Mouse (Mus musculus): ENCODE measurements around the gene Agpat1.
A peak's percentile ranks its signal among the peaks of the same experiment; 100 is the strongest.

The Agpat1 gene

DNA sequence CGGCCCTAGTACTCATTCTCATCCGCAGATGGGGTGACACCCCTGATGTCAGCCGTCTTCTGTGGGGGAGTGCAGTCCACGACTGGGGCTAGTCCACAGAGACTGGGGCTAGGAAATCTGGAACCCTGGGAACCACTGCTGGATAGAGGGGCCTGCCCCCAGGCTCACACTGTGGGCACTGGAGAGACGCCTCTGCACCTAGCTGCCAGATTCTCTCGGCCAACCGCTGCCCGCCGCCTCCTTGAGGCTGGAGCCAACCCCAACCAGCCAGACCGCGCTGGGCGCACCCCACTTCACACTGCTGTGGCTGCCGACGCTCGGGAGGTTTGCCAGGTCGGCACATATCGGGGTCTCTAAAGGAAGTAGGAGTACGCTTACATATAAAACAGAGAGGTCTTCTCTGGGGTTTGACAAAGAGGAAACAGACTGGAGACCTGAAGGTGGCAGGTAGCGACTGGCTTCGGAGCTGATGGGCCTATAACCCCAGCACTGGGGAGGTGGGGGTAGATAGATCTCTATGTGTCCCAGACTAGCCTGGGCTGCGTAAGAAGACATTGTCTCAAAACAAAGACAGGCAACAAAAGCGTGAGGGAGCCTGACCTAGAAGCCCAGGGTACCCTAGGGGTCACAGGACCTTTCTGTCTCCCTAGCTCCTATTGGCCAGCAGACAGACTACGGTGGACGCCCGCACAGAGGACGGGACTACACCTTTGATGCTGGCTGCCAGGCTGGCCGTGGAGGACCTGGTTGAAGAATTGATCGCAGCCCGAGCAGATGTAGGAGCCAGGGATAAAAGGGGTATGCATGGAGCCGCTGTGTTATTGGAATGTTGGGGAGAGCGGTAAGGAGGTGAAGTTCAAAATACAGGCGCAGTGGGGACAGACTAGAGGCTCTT lies 17.9 kb upstream of the Agpat1 start:
- DNase-seq (ENCODE audit: low read depth in 1 of 2, low spot score in 2 of 2): no peak

DNA sequence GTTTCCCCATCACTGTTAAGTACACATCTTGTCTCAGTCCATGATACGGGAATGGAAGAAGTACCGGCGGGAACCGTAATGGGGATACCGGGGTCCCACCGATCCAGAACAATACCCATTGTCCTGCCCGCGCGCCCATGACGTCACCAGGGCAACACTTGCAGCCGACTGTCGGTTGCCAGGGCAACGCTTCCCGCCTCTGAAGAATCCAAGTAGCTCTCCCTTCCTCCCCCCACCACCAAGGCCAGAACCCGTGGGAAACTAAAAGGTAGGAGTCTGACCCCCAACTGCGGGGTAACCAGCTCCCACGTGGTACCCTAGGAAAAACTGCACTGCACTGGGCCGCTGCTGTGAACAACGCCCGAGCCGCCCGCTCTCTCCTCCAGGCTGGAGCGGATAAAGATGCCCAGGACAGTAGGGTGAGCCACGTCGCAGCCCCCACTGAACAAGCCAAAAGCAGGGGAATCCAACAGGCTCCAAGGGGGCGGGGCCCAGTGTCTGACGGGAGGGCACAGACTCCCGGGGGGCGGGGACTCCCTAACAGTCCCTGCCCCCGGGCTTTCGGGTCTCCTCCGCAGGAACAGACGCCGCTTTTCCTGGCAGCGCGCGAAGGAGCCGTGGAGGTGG lies 17.2 kb upstream of the Agpat1 start:
- DNase-seq (ENCODE audit: low read depth in 1 of 2, low spot score in 2 of 2): peak in 1 of 2 experiments; percentile 48

DNA sequence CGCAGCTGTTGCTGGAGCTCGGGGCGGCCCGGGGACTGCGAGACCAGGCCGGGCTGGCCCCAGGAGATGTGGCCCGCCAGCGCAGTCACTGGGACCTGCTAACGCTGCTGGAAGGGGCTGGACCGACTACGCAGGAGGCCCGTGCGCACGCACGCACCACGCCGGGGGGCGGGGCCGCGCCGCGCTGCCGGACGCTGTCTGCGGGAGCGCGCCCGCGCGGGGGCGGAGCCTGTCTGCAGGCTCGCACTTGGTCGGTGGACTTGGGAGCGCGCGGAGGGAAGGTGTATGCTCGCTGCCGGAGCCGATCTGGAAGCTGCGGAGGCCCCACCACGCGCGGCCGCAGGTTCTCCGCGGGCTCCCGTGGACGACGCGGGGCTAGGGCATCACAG lies 16.6 kb upstream of the Agpat1 start:
- peak; percentile 87 to 94 for DNase-seq (ENCODE audit: low read depth in 1 of 2, low spot score in 2 of 2)

GRCm38 (mm10) chr17:34587814-34588213 lies 16.2 kb upstream of the Agpat1 start:
- no peak for DNase-seq (ENCODE audit: low read depth in 1 of 2, low spot score in 2 of 2)

DNA sequence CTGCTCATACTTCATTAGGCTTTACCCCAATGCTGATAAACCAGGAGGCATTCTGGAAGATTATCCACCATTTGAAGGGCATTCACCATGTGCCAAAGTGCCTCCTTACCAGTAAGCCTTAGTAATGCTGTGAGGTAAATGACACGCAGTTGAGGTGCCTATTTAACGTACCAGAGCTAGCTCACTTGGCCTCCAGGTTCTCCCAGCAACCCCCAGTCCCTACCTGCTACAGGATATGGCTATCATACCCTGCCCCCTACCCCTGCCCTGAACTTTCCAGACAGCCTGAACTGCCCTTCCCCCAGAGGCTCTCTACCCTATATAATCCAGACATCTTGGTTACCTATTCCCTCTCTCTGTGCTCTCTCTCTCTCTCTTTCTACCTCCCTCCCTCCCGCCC lies 15.3 kb upstream of the Agpat1 start:
- no peak for DNase-seq (ENCODE audit: low read depth in 1 of 2, low spot score in 2 of 2)

DNA sequence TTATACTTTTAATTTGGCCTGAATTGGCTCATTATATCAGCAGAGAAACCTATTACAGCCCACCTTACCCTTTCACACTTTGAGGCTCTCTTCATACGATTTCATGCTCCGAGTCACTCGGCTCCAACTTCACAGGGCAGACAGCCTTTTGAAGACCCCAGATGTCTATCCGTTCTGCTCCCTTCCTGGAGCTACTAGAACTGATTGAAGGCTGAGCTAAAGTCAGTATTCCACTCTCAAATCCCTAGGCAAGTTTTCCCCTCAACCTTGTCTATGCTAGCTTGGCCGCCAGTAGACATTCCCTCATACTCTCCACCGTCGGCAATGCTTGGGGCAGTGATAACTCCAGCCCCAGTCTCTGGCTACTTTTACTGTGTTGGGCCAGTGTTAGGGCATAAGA lies 14.9 kb upstream of the Agpat1 start:
- DNase-seq (ENCODE audit: low read depth in 1 of 2, low spot score in 2 of 2): no peak

DNA sequence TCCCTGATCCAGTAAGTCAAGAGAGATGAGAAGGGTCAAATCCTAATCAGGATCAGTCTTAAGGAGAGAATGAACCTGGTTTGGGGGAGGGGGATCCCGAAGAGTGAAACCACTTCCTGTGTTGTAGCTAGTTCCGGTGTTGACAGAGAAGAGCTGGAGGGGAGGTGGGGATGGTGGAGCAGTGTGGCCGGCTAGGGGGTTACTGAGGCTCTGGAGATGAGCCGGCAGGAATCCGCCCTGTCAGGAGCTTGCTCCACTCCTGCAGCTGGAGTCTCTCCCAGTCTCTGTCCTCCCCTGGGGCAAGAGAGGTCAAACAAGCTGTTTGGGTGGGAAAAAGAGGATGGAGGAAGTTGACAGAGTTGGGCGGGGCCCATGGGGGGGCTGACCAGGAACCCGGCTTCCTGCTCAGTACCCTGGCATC lies 14.4 kb upstream of the Agpat1 start, which contains the start of gene Gpsm3:
Gene Gpsm3, plus strand, starts transcription at position 126 of the 421 bp plus-strand sequence.
- DNase-seq (ENCODE audit: low read depth in 1 of 2, low spot score in 2 of 2): no peak

DNA sequence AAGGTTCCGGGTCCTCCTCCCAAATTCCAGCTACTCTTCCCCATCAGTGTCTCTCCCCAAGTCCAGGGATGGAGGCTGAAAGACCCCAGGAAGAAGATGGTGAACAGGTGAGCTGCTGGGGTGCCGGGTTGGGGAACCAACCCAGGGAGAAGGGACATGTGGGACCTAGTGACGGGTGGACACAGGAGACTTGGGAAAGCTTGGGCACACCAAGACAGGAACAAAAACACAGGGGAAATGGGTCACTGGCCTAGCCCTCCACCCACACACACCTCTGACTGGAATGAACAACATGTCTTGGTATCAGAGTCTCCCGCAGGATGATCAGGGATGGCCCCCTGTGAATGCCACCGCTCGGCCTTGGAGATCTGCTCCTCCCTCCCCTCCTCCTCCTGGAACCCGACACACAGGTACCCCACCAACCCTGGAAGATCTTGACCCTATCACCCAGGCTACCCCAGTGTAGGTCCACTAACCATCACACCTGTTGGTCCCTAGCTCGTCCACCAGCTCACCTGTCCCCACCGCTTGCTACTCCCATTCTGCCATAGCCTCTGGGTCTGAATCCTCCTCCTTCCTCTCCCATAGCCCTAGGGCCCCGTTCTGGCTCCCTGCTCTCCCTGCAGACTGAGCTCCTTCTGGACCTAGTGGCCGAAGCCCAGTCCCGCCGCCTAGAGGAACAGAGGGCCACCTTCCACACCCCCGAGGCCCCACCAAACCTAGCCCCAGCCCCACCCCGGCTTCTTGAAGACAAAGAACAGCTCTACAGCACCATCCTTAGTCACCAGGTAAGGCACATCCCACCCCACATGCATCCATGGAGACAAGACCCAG lies 13.7 kb upstream of the Agpat1 start:
- no peak for DNase-seq (ENCODE audit: low read depth in 1 of 2, low spot score in 2 of 2)

- no peak for DNase-seq (ENCODE audit: low read depth in 1 of 2, low spot score in 2 of 2)
These were observed 12.8 kb upstream of the Agpat1 start, which contains the start of gene Pbx2 for GRCm38 (mm10) chr17:34591029-34591993. Gene Pbx2 (plus strand): TSS chr17:34591266.

DNA sequence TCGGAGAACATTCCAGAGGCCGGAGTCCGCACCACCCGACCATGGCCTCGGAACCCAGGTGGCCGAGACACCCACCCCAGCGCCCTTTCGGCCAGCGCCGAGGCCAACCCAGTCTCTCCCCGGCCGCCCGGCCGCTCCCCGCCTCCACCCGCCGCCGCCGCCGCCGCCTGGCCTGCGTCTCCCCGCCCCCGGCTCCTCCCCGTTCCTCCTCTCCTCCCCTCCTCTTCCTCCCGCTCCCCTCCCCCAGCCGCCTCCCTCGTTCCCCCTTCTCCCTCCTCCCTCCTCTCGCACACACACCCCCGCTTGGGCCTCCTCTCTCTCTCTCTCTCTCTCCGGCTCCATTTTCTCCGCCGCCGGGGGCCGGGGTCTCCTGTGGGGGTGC lies 12.1 kb upstream of the Agpat1 start:
- no peak for DNase-seq (ENCODE audit: low read depth in 1 of 2, low spot score in 2 of 2)

GRCm38 (mm10) chr17:34592581-34593549 lies 11.2 kb upstream of the Agpat1 start:
- no peak for DNase-seq (ENCODE audit: low read depth in 1 of 2, low spot score in 2 of 2)

- DNase-seq (ENCODE audit: low read depth in 1 of 2, low spot score in 2 of 2): no peak
These were observed 10.1 kb upstream of the Agpat1 start for GRCm38 (mm10) chr17:34593752-34594525.

- DNase-seq (ENCODE audit: low read depth in 1 of 2, low spot score in 2 of 2): no peak
These were observed 8.0 kb upstream of the Agpat1 start for GRCm38 (mm10) chr17:34596098-34596497.

- no peak for DNase-seq (ENCODE audit: low read depth in 1 of 2, low spot score in 2 of 2)
These were observed 6.4 kb upstream of the Agpat1 start, which contains the start of gene Ager for GRCm38 (mm10) chr17:34597566-34598095. Gene Ager (plus strand): TSS chr17:34597862.

DNA sequence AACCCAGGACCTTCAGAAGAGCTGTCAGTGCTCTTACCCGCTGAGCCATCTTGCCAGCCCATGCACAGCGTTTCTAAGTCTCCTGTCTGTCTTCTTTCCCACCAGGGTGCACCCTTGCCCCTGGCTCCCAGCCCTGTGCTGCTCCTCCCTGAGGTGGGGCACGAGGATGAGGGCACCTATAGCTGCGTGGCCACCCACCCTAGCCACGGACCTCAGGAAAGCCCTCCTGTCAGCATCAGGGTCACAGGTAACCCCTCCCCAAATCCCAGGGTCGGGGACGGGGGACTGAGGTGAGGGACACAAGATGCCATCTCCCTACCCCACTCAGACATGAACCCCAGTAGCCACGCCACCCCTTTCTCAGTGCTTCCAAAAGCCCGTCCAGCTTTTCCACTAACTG lies 4.2 kb upstream of the Agpat1 start:
- DNase-seq (ENCODE audit: low read depth in 1 of 2, low spot score in 2 of 2): no peak

GRCm38 (mm10) chr17:34601796-34602195 lies 2.3 kb upstream of the Agpat1 start:
- no peak for DNase-seq (ENCODE audit: low read depth in 1 of 2, low spot score in 2 of 2)

GRCm38 (mm10) chr17:34603375-34604060 lies 544 bp upstream of the Agpat1 start, which contains the start of gene Rnf5:
Gene Rnf5 (minus strand): TSS chr17:34603690.
- peak; percentile 92 to 96 for DNase-seq (ENCODE audit: low read depth in 1 of 2, low spot score in 2 of 2)

Data from monocyte, adult 2 months (primary cell).